Mouse (Mus musculus): ENCODE measurements around the gene Gm9844.

- TF ChIP-seq CTCF (IDR thresholded peaks at IDR 0.05; ENCODE audit: borderline replicate concordance, insufficient read depth, low read length): no peak
- no peak for TF ChIP-seq POLR2A (IDR thresholded peaks at IDR 0.05; ENCODE audit: low read depth, low read length)
Observed at GRCm38 (mm10) chr7:24902264-24902629, 40.2 kb downstream of the Gm9844 start.
